Mouse (Mus musculus): ENCODE data around the gene Ralgps1. TPM values are rescaled to one million over a fixed set of nuclear protein-coding genes. Genes with fewer than 3 reads are reported as not detected.

Ralgps1 gene
- polyA plus RNA-seq, 1 experiment from 2014 or later, result 50.4 TPM

DNA sequence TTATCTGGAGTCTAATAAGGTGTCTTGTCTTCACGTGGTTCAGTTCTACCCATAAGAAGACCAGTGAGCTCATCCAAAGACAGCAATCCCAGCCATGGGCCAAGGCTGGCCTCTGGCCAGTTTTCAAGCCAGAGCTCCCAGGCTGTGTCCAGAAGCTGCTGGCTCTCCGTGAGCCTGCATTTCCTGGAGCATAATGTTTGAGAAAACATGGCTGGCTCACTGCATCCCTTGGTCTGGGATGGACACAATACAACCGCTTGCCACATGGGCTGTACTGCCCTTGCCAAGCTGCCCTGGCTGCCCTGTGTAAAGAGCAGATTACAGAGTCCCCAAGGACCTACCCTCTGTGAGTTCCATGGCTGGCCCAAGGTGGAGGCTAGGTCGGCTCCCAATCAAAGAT lies 88.4 kb downstream of the Ralgps1 start:
- 66% methylated on average over 4 of the region's 4 CpGs for WGBS
- no peak for ATAC-seq
- peaks cover under 1% of the 10 kb centered on the region for H3K36me3 ChIP-seq (ENCODE audit: control insufficient read depth, insufficient read depth)
- no peak overlapping the region for H3K9ac ChIP-seq (replicated peaks; ENCODE audit: low read depth, low read length)
- no peaks in the 10 kb centered on the region for H3K27me3 ChIP-seq (replicated peaks; ENCODE audit: control insufficient read depth, insufficient read depth, low read length)
- H3K27ac ChIP-seq (ENCODE audit: low read length), result no peak overlapping the region
- H3K4me2 ChIP-seq (ENCODE audit: low read length), result no peak overlapping the region
- no peaks in the 10 kb centered on the region for H3K4me1 ChIP-seq (replicated peaks; ENCODE audit: control insufficient read depth, insufficient read depth, low read length)
- H3K4me3 ChIP-seq (replicated peaks; ENCODE audit: low read length), result no peak overlapping the region
- no peaks in the 10 kb centered on the region for H3K9me3 ChIP-seq (ENCODE audit: control insufficient read depth, low read length)

DNA sequence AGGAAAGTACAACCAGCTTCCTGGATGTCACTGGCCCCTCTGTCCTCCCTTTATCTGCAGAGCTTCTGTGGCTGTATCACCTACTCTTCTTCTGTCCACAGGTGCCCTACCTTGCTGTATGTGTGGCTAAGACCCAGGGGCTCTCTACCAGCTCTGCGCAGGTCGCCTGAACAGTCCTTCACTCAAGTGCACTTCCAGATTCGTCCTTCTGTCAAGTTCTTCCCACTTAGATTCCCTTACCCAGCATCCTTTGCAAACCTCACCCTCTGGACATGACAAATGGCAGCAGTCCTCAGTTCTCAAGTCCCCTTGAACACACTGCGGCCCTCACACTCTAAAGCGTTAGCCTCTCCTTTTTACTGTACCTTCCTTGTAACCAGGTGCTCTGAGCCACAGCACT lies 89.5 kb downstream of the Ralgps1 start:
- ATAC-seq, result no peak
- 91% methylated on average over 5 of the region's 5 CpGs for WGBS

DNA sequence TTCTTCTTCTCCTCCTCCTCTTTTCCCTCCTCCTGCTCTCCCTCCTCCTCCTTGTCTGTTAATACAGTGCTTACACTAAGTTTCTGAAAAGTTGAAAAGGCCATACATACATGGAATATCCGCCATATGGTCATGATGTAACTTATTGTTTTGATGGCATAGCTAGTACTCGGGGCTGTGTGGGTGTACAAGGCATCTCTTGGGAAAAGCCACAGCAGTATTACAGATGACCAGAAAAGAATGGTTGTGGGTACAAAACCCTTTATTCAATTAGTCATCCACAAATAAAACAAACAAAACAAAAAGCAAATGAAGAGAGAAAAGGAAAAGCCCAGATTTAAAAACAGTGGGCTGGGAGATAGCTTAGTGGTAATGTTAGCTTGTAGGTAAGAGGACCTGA lies 90.8 kb downstream of the Ralgps1 start:
- Histone ChIP-seq H3K9ac (replicated peaks; ENCODE audit: low read depth, low read length) (no peak overlapping the region), H3K36me3 (ENCODE audit: control insufficient read depth, insufficient read depth) (no peaks in the 10 kb centered on the region), H3K27ac (ENCODE audit: low read length) (no peak overlapping the region), H3K4me3 (replicated peaks; ENCODE audit: low read length) (no peak overlapping the region), H3K27me3 (replicated peaks; ENCODE audit: control insufficient read depth, insufficient read depth, low read length) (no peaks in the 10 kb centered on the region), H3K4me2 (ENCODE audit: low read length) (no peak overlapping the region), H3K4me1 (replicated peaks; ENCODE audit: control insufficient read depth, insufficient read depth, low read length) (no peaks in the 10 kb centered on the region), H3K9me3 (ENCODE audit: control insufficient read depth, low read length) (no peaks in the 10 kb centered on the region)
- no peak for ATAC-seq
- 84% methylated on average over 2 of the region's 2 CpGs for WGBS

More for the DNA sequence above, 89.5 kb downstream of the Ralgps1 start:
- no peak overlapping the region for H3K9ac ChIP-seq (replicated peaks; ENCODE audit: low read depth, low read length)
- H3K4me3 ChIP-seq (replicated peaks; ENCODE audit: low read length), result no peak overlapping the region
- no peak overlapping the region for H3K27ac ChIP-seq (ENCODE audit: low read length)
- no peak overlapping the region for H3K4me2 ChIP-seq (ENCODE audit: low read length)
- H3K4me1 ChIP-seq (replicated peaks; ENCODE audit: control insufficient read depth, insufficient read depth, low read length), result no peaks in the 10 kb centered on the region
- H3K27me3 ChIP-seq (replicated peaks; ENCODE audit: control insufficient read depth, insufficient read depth, low read length), result no peaks in the 10 kb centered on the region
- H3K36me3 ChIP-seq (ENCODE audit: control insufficient read depth, insufficient read depth), result no peaks in the 10 kb centered on the region
- no peaks in the 10 kb centered on the region for H3K9me3 ChIP-seq (ENCODE audit: control insufficient read depth, low read length)

- Histone ChIP-seq H3K4me3 (replicated peaks; ENCODE audit: low read length) (no peak overlapping the region), H3K9me3 (ENCODE audit: control insufficient read depth, low read length) (no peaks in the 10 kb centered on the region), H3K27ac (ENCODE audit: low read length) (no peak overlapping the region), H3K4me1 (replicated peaks; ENCODE audit: control insufficient read depth, insufficient read depth, low read length) (no peaks in the 10 kb centered on the region), H3K36me3 (ENCODE audit: control insufficient read depth, insufficient read depth) (no peaks in the 10 kb centered on the region), H3K27me3 (replicated peaks; ENCODE audit: control insufficient read depth, insufficient read depth, low read length) (no peaks in the 10 kb centered on the region), H3K4me2 (ENCODE audit: low read length) (no peak overlapping the region), H3K9ac (replicated peaks; ENCODE audit: low read depth, low read length) (no peak overlapping the region)
- WGBS, result 86% methylated on average over 10 of the region's 10 CpGs
- no peak for ATAC-seq
Observed at GRCm38 (mm10) chr2:33279758-33280157, 91.5 kb downstream of the Ralgps1 start.

DNA sequence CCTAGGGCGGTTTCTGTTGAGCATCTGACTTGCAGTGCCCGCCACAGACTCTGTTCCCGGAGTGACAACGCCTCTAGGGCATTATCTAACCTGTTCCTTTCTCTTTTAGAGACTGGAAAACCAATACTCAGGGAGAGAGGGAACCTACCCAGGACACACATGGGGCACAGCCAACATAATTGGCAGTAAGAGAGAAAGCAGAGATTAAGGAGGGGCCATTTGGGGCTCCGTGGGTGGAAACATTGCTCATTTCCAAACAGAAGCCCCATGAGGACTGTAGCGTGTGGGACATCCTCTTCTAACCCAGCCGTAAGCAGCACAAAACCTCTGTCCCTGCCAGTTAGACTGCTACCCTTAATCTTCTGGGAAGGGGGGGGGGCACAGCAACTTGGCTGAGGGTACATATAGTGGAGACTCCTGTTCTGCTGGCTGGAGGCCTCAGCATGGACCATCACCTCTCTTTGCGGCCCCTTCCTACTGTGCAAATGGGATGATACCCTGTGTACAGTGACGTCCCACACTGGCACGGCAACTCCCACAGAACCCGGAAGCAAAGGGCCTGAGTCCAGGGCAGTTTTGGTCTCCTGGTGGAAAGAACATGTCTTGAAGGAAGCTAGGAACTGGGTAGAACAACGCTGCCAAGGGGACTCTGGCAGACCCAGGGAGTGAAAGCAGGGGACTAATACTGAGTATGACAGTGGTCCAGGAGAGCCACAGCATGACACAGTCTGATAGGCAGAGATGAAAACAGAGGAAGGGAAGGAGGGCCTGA lies 96.4 kb downstream of the Ralgps1 start:
- Histone ChIP-seq H3K9me3 (ENCODE audit: control insufficient read depth, low read length) (no peaks in the 10 kb centered on the region), H3K4me2 (ENCODE audit: low read length) (no peak overlapping the region), H3K9ac (replicated peaks; ENCODE audit: low read depth, low read length) (no peak overlapping the region), H3K36me3 (ENCODE audit: control insufficient read depth, insufficient read depth) (0 out of 2 replicates have a peak, but pooled peaks cover 2% of the 10 kb centered on the region), H3K4me3 (replicated peaks; ENCODE audit: low read length) (no peak overlapping the region), H3K4me1 (replicated peaks; ENCODE audit: control insufficient read depth, insufficient read depth, low read length) (peaks cover 15% of the 10 kb centered on the region; the same call in 1 of the 2 replicates), H3K27ac (ENCODE audit: low read length) (no peak overlapping the region), H3K27me3 (replicated peaks; ENCODE audit: control insufficient read depth, insufficient read depth, low read length) (no peaks in the 10 kb centered on the region)
- WGBS, result 87% methylated on average over 12 of the region's 12 CpGs
- no peak for ATAC-seq

- Histone ChIP-seq H3K4me1 (replicated peaks; ENCODE audit: control insufficient read depth, insufficient read depth, low read length) (peaks cover 15% of the 10 kb centered on the region), H3K27me3 (replicated peaks; ENCODE audit: control insufficient read depth, insufficient read depth, low read length) (no peaks in the 10 kb centered on the region), H3K36me3 (ENCODE audit: control insufficient read depth, insufficient read depth) (0 out of 2 replicates have a peak, but pooled peaks cover 2% of the 10 kb centered on the region), H3K9ac (replicated peaks; ENCODE audit: low read depth, low read length) (no peak overlapping the region), H3K27ac (ENCODE audit: low read length) (no peak overlapping the region), H3K9me3 (ENCODE audit: control insufficient read depth, low read length) (no peaks in the 10 kb centered on the region), H3K4me3 (replicated peaks; ENCODE audit: low read length) (no peak overlapping the region), H3K4me2 (ENCODE audit: low read length) (no peak overlapping the region)
- no peak for ATAC-seq
- WGBS, result 68% methylated on average over 4 of the region's 4 CpGs
Observed at GRCm38 (mm10) chr2:33272665-33273439, 98.4 kb downstream of the Ralgps1 start.

DNA sequence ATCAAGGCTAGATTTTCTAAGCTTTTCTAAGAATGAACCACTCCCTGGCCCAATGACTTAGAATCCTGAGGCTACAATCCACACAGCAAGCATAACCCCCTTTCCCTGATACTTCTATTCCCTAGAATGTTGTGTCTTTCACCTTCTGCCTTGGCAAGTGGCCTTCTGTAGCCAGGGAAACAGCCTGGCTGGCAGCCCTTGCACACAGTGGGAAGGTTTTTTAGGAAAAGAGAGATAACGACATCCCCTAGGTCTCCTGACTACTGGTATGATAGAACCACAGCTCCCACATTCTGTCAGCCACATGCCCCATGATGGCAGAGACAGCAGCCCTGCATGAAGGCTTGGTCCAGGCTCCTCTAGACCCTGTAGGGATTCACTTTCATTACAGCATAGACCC lies 99.8 kb downstream of the Ralgps1 start:
- 19% methylated on average over 1 of the region's 1 CpGs for WGBS
- H3K36me3 ChIP-seq (ENCODE audit: control insufficient read depth, insufficient read depth), result 0 out of 2 replicates have a peak, but pooled peaks cover 2% of the 10 kb centered on the region
- no peak overlapping the region for H3K9ac ChIP-seq (replicated peaks; ENCODE audit: low read depth, low read length)
- peaks cover 28% of the 10 kb centered on the region for H3K4me1 ChIP-seq (replicated peaks; ENCODE audit: control insufficient read depth, insufficient read depth, low read length)
- H3K27ac ChIP-seq (ENCODE audit: low read length), result no peak overlapping the region
- no peak for ATAC-seq
- no peak overlapping the region for H3K4me3 ChIP-seq (replicated peaks; ENCODE audit: low read length)
- H3K9me3 ChIP-seq (ENCODE audit: control insufficient read depth, low read length), result no peaks in the 10 kb centered on the region
- no peak overlapping the region for H3K4me2 ChIP-seq (ENCODE audit: low read length)
- no peaks in the 10 kb centered on the region for H3K27me3 ChIP-seq (replicated peaks; ENCODE audit: control insufficient read depth, insufficient read depth, low read length)

DNA sequence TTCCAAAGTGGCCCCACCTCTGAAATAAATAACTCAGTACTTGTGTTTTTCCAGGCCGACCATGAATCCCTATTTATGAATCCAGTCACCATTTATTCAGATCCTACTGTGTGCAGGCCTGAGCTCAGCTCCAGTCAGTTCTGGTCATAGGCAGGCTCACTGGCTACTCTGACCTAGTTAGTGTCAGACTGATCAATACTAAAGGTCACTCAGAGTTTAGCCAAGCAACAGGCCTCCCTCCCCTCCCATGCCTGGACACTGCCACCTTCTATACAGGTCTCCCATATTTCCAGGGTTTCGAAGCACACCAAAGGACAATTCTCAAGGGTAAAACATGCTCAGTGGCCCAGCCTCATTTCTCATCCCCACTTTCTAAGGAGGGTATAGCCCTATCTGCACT lies 100.7 kb downstream of the Ralgps1 start:
- Histone ChIP-seq H3K9me3 (ENCODE audit: control insufficient read depth, low read length) (no peaks in the 10 kb centered on the region), H3K4me1 (replicated peaks; ENCODE audit: control insufficient read depth, insufficient read depth, low read length) (peaks cover 32% of the 10 kb centered on the region), H3K4me3 (replicated peaks; ENCODE audit: low read length) (no peak overlapping the region), H3K36me3 (ENCODE audit: control insufficient read depth, insufficient read depth) (0 out of 2 replicates have a peak, but pooled peaks cover 2% of the 10 kb centered on the region), H3K4me2 (ENCODE audit: low read length) (no peak overlapping the region), H3K27me3 (replicated peaks; ENCODE audit: control insufficient read depth, insufficient read depth, low read length) (no peaks in the 10 kb centered on the region), H3K9ac (replicated peaks; ENCODE audit: low read depth, low read length) (no peak overlapping the region), H3K27ac (ENCODE audit: low read length) (no peak overlapping the region)
- WGBS, result 88% methylated on average over 2 of the region's 2 CpGs
- ATAC-seq, result no peak

- Histone ChIP-seq H3K4me1 (replicated peaks; ENCODE audit: control insufficient read depth, insufficient read depth, low read length) (peaks cover 34% of the 10 kb centered on the region), H3K4me3 (replicated peaks; ENCODE audit: low read length) (no peak overlapping the region), H3K27ac (ENCODE audit: low read length) (no peak overlapping the region), H3K27me3 (replicated peaks; ENCODE audit: control insufficient read depth, insufficient read depth, low read length) (no peaks in the 10 kb centered on the region), H3K36me3 (ENCODE audit: control insufficient read depth, insufficient read depth) (no peaks in the 10 kb centered on the region), H3K4me2 (ENCODE audit: low read length) (no peak overlapping the region), H3K9me3 (ENCODE audit: control insufficient read depth, low read length) (no peaks in the 10 kb centered on the region), H3K9ac (replicated peaks; ENCODE audit: low read depth, low read length) (no peak overlapping the region)
- ATAC-seq, result no peak
- WGBS, result 85% methylated on average over 2 of the region's 2 CpGs
Observed at GRCm38 (mm10) chr2:33269132-33269493, 102.2 kb downstream of the Ralgps1 start.

All from forebrain, embryonic 16.5 days (tissue).